Mouse (Mus musculus): ENCODE measurements at regions not wholly inside any gene's neighbourhood (a gene's known extent, or its start where the extent isn't known, plus 50 kb on each side); places are given as distances from the start of the nearest gene placed in this dataset.

GRCm38 (mm10) chr3:60281229-60281628 lies 191.4 kb upstream of the Mbnl1 start:
- TF ChIP-seq CTCF (IDR thresholded peaks at IDR 0.05; ENCODE audit: insufficient read depth, low read length) (no peak), POLR2A (IDR thresholded peaks at IDR 0.05; ENCODE audit: borderline replicate concordance, extremely low read depth, low read depth, low read length) (no peak)

Measured in lung, adult 2 months (tissue).